Mouse (Mus musculus) thymus, postnatal 36 days (tissue): ENCODE measurements around the gene Cyp2c40.
"Not testable (repeated sequence)": the region's sequence is repeated elsewhere in the genome, so short reads cannot be mapped to it uniquely, and the experiment has no call there.

Experiments
- DNase-seq, 2 experiments: peaks; one replicate each; pipeline ENCODE4 v3.0.0; 2022; ENCODE audit warnings: mixed read lengths in 2 of 2

Cyp2c40 gene

DNA sequence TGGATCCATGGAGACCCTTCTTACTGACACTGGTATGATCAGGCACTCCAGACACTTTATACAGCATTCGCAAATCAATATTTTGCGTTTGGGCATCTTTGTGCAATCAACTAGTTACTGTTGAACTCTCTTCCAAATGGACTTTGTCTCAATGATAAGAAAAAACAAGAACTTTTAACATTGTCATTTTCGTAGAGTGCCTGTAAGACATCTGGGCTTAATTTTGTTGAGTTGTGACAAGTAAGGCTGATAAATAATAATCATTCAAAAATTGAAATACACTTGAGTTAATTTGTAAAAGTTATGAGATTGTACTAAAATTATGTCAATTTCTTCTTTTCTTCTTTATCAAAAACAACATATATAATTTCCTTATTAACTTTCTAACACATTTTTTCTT is at the start of gene Cyp2c40:
Cyp2c40 (minus strand) TSS at position 101 of the 400 bp plus-strand sequence.
- not testable (repeated sequence) for DNase-seq

DNA sequence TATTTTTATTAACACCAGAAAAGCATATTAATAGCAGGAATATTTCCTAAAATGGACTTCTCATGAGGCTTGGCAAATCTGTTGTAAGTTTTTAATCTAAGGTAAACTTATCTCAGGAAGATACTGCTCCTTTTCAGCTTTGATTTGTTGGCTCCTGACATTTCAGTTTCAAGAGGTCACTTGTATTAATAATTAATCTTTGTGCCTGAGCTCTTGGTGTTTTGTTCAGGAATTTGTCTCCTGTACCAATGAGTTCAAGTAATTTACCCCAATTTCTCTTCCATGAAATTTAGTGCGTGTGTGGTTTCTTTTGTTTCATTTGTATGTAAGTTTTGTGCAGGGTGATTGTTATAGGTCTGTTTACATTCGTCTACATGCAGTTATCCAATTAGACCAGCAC is 8.3 kb upstream of the Cyp2c40 start:
- not testable (repeated sequence) for DNase-seq

DNA sequence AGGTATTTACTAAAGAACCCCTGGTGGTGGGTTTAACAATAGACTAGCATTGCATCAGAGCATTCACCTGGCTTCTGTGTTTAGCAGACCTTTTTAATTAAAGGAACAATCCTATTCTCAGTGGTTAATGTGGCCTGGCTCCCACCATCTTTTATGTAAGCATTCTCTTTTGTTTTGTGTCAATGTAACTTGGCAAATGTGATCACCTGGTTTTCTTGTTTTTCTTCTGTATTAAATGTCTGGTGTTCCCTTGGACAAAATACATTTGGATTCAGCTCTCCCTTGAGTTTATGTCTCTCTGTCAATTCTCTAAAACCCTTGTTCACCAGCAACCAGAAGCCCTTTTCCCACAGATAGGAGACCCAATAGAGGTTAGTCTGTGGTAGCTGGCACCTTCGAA is 3.8 kb upstream of the Cyp2c40 start:
- DNase-seq: not testable (repeated sequence)

DNA sequence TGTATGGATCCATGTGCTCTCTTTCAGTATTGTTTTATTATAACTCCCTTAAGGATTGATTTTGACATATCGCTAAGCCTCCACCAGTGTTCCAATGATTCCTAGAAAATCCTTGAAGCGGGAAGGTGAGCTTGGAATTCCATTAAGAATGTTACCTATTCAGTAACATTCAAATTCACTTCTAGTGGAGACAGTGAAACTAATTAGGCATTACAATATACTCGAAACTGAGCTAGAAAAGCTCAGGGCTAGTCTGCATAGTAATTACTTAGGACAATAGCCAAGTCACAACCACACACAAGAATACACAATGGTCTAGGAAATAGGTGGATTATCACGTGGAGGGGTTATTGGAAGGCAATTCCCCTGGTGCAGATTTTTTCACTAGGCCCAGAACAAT is 3.4 kb upstream of the Cyp2c40 start:
- DNase-seq: not testable (repeated sequence)

DNA sequence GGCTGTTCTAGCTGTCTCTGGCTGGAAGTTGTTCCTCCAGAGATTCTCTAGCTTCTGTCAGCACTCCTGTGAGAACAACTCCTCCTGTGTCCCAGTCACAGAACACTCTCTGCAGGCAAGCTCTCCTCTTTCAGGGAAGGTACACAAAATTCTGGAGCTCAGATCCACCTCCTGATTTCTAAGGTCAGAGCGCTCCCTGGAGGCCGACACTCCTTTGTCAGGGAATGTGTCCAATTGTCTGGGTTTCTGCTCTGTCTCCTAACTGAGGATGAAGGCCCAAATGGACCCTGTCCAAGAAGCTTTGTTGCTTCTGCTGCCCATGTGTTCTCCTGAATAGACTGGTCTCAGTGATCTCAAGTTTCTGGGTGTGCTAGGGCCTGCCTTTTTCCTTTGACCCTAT is 27.2 kb downstream of the Cyp2c40 start:
- DNase-seq: not testable (repeated sequence)

DNA sequence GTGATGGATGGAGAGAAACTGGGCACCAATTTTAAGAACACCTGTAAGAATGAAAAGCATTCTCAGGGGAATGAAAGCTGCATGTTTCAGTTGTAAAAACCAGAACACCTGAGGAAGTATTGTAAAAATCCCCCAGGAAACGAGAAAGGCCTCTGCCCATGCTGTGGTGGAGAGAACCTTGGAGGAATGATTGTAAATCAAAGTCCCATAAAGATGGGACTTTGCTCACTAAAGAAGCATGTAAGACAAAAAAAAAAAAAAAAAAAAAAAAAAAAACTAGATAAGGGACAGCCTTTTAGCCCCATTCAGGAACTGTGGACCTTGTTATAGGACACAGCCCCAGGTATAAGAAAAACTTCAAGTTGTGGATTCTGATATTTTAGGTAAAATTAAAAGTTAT is 67.3 kb downstream of the Cyp2c40 start:
- no peak for DNase-seq

DNA sequence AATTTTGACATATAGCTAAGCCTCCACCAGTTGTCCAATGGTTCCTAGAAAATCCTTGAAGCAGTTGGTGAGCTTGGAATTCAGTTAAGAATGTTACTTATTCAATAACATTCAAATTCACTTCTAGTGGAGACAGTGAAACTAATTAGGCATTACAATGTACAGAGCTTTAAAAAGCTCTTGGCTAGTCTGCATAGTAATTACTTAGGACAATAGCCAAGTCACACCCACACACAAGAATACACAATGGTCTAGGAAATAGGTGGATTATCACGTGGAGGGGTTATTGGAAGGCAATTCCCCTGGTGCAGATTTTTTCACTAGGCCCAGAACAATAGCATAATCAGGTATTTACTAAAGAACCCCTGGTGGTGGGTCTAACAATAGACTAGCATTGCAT is 68.3 kb downstream of the Cyp2c40 start:
- DNase-seq: not testable (repeated sequence)

DNA sequence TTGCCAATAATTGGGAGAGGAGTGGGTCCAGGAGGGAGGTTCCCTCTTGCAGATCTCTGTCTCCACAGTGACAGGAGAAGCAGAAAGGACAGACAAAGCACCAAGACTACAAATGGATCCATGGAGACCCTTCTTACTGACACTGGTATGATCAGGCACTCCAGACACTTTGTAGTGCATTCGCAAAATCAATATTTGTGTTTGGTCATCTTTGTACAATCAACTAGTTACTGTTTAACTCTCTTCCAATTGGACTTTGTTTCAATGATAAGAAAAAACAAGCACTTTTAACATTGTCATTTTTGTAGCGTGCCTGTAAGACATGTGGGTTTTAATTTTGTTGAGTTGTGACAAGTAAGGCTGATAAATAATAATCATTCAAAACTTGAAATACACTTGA is 71.7 kb downstream of the Cyp2c40 start, which contains the start of gene Cyp2c68:
Cyp2c68 (minus strand) TSS at position 135 of the 400 bp plus-strand sequence.
- no peak for DNase-seq
